Mouse (Mus musculus) liver, postnatal 0 days (tissue): ENCODE measurements around the gene Ceacam16. TPM values are rescaled to one million over a fixed set of nuclear protein-coding genes. Genes with fewer than 3 reads are reported as not detected.

Experiments used
- ATAC-seq: fragments of 200-750 bp; cut with Nextera tagmentation; 2 replicates; pipeline ENCODE4 v1.8.0; 2017; ENCODE audit warnings: mild to moderate bottlenecking, moderate library complexity
- DNase-seq: peaks from one replicate; pipeline ENCODE4 v3.0.0-alpha.2; 2016
- H3K27ac ChIP-seq: fragments of 300-500 bp; sonication (generic); 2 replicates; pipeline ENCODE4 v1.5.1; 2014; ENCODE audit warnings: antibody characterized with exemption, moderate library complexity, mild to moderate bottlenecking, low read depth
- H3K27me3 ChIP-seq: fragments of 300-500 bp; sonication (generic); 2 replicates; pipeline ENCODE4 v1.6.1; 2014; ENCODE audit warnings: low read length, control low read depth, mixed read lengths; ENCODE audit not compliant: insufficient read depth
- H3K36me3 ChIP-seq: fragments of 300-500 bp; sonication (generic); replicated peaks from 2 replicates; pipeline ENCODE4 v1.6.1; 2014; ENCODE audit warnings: mild to moderate bottlenecking, control low read depth, low read length, moderate library complexity, mixed read lengths; ENCODE audit not compliant: insufficient read depth
- H3K4me1 ChIP-seq: fragments of 300-500 bp; sonication (generic); 2 replicates; pipeline ENCODE4 v1.6.1; 2014; ENCODE audit warnings: antibody characterized with exemption, mild to moderate bottlenecking, control low read depth; ENCODE audit not compliant: insufficient read depth
- H3K4me2 ChIP-seq: fragments of 300-500 bp; sonication (generic); 2 replicates; pipeline ENCODE4 v1.6.1; 2014; ENCODE audit warnings: low read depth, mild to moderate bottlenecking, low read length, moderate library complexity, mixed read lengths
- H3K4me3 ChIP-seq: fragments of 300-500 bp; sonication (generic); 2 replicates; pipeline ENCODE4 v1.5.1; 2014; ENCODE audit warnings: low read depth, low read length
- H3K9ac ChIP-seq: fragments of 300-500 bp; sonication (generic); replicated peaks from 2 replicates; pipeline ENCODE4 v1.6.1; 2014; ENCODE audit warnings: mild to moderate bottlenecking, moderate library complexity
- H3K9me3 ChIP-seq: fragments of 300-500 bp; sonication (generic); 2 replicates; pipeline ENCODE4 v1.6.1; 2016; ENCODE audit warnings: mild to moderate bottlenecking, control low read depth, low read length, mixed read lengths
- CTCF ChIP-seq: sonication (generic); IDR thresholded peaks from 2 replicates; pipeline ENCODE4 v1.5.1; 2016; ENCODE audit warnings: antibody characterized with exemption, low read depth
- EP300 ChIP-seq: IDR thresholded peaks from 2 replicates; pipeline ENCODE4 v1.6.1; 2016; ENCODE audit warnings: antibody characterized with exemption, low read depth, mild to moderate bottlenecking
- WGBS: fragments of 180-500 bp; shearing (Covaris S2); extraction: QIAGEN DNeasy Blood & Tissue Kit; methylation state at CpG from one replicate; pipeline ENCODE4 v1.1.7; 2014; ENCODE audit not compliant: insufficient replicate concordance; 5-methylcytosine and 5-hydroxymethylcytosine counted together
- polyA plus RNA-seq: library from polyadenylated mRNA; unstranded; fragments of >200 nt; fragmentation: Nextera tagmentation; extraction: Ambion mirVana; gene quantifications from 2 replicates; pipeline ENCODE4 v1.2.1, GENCODE M21; 2015

Ceacam16 gene
- polyA plus RNA-seq, 1 experiment from 2014 or later = not detected

GRCm38 (mm10) chr7:19840936-19841335 lies 20.2 kb downstream of the Ceacam16 start:
- Histone ChIP-seq H3K36me3 (no peaks in the 10 kb centered on the region), H3K9ac (no peak overlapping the region), H3K4me3 (no peak overlapping the region), H3K9me3 (no peaks in the 10 kb centered on the region), H3K27me3 (no peaks in the 10 kb centered on the region), H3K27ac (peak overlapping the region; percentile 87), H3K4me2 (no peak overlapping the region), H3K4me1 (peaks cover 37% of the 10 kb centered on the region)
- no peak for ATAC-seq
- WGBS = 69% methylated on average over 3 of the region's 3 CpGs
- TF ChIP-seq CTCF = no peak
- no peak for TF ChIP-seq EP300
- DNase-seq = no peak

GRCm38 (mm10) chr7:19840371-19840770 lies 20.7 kb downstream of the Ceacam16 start:
- TF ChIP-seq EP300 (no peak), CTCF (no peak)
- Histone ChIP-seq H3K4me1 (peaks cover 37% of the 10 kb centered on the region), H3K4me2 (no peak overlapping the region), H3K4me3 (no peak overlapping the region), H3K27me3 (no peaks in the 10 kb centered on the region), H3K9me3 (no peaks in the 10 kb centered on the region), H3K9ac (peak overlapping the region; percentile 16; the same call in 1 of the 2 replicates), H3K27ac (peak overlapping the region; percentile 87), H3K36me3 (no peaks in the 10 kb centered on the region)
- DNase-seq (no peak), ATAC-seq (no peak)
- 63% methylated on average over 4 of the region's 4 CpGs for WGBS

- no peak for DNase-seq
- TF ChIP-seq CTCF (no peak), EP300 (no peak)
- ATAC-seq = no peak
- H3K27ac ChIP-seq = no peak overlapping the region
- no peaks in the 10 kb centered on the region for H3K27me3 ChIP-seq
- no peak overlapping the region for H3K4me2 ChIP-seq
- no peaks in the 10 kb centered on the region for H3K9me3 ChIP-seq
- WGBS = 32% methylated on average over 3 of the region's 3 CpGs
- peaks cover 18% of the 10 kb centered on the region for H3K4me1 ChIP-seq
- H3K9ac ChIP-seq = no peak overlapping the region
- no peak overlapping the region for H3K4me3 ChIP-seq
- no peaks in the 10 kb centered on the region for H3K36me3 ChIP-seq
These were observed 24.3 kb downstream of the Ceacam16 start for GRCm38 (mm10) chr7:19836843-19837242.

GRCm38 (mm10) chr7:19834055-19834454 lies 27.0 kb downstream of the Ceacam16 start:
- H3K4me1 ChIP-seq = peaks cover 24% of the 10 kb centered on the region
- H3K27me3 ChIP-seq = no peaks in the 10 kb centered on the region
- 77% methylated on average over 3 of the region's 3 CpGs for WGBS

GRCm38 (mm10) chr7:19831837-19832236 lies 29.3 kb downstream of the Ceacam16 start:
- H3K4me1 ChIP-seq = peaks cover 24% of the 10 kb centered on the region
- TF ChIP-seq EP300 = no peak
- TF ChIP-seq CTCF = no peak
- no peaks in the 10 kb centered on the region for H3K9me3 ChIP-seq
- no peak overlapping the region for H3K4me3 ChIP-seq
- no peak overlapping the region for H3K4me2 ChIP-seq
- 44% methylated on average over 9 of the region's 9 CpGs for WGBS
- H3K27ac ChIP-seq = no peak overlapping the region
- no peaks in the 10 kb centered on the region for H3K27me3 ChIP-seq
- DNase-seq (peak; percentile 40), ATAC-seq (peak; percentile 64)
- no peaks in the 10 kb centered on the region for H3K36me3 ChIP-seq
- H3K9ac ChIP-seq = no peak overlapping the region

More at GRCm38 (mm10) chr7:19834055-19834454, 27.0 kb downstream of the Ceacam16 start:
- TF ChIP-seq EP300 (no peak), CTCF (peak; percentile 38)
- no peak overlapping the region for H3K4me2 ChIP-seq
- no peak overlapping the region for H3K9ac ChIP-seq
- ATAC-seq (no peak), DNase-seq (no peak)
- no peaks in the 10 kb centered on the region for H3K9me3 ChIP-seq
- no peak overlapping the region for H3K27ac ChIP-seq
- H3K4me3 ChIP-seq = no peak overlapping the region
- H3K36me3 ChIP-seq = no peaks in the 10 kb centered on the region

- Histone ChIP-seq H3K9me3 (no peaks in the 10 kb centered on the region), H3K4me2 (peak overlapping the region; percentile 50), H3K4me1 (peaks cover 24% of the 10 kb centered on the region), H3K27ac (peak overlapping the region; percentile 73), H3K4me3 (no peak overlapping the region), H3K9ac (no peak overlapping the region; the same call in 1 of the 2 replicates), H3K27me3 (no peaks in the 10 kb centered on the region), H3K36me3 (no peaks in the 10 kb centered on the region)
- WGBS = 15% methylated on average over 13 of the region's 13 CpGs
- peak; percentile 86 for ATAC-seq
- DNase-seq = peak; percentile 85
- TF ChIP-seq CTCF (no peak), EP300 (no peak)
These were observed 30.4 kb downstream of the Ceacam16 start for GRCm38 (mm10) chr7:19830682-19831156.

GRCm38 (mm10) chr7:19829694-19830093 lies 31.4 kb downstream of the Ceacam16 start:
- Histone ChIP-seq H3K27me3 (no peaks in the 10 kb centered on the region), H3K4me1 (peaks cover 26% of the 10 kb centered on the region), H3K27ac (no peak overlapping the region), H3K4me2 (no peak overlapping the region), H3K4me3 (no peak overlapping the region), H3K9ac (no peak overlapping the region), H3K36me3 (no peaks in the 10 kb centered on the region), H3K9me3 (no peaks in the 10 kb centered on the region)
- ATAC-seq (no peak), DNase-seq (no peak)
- WGBS = 77% methylated on average over 3 of the region's 3 CpGs
- no peak for TF ChIP-seq EP300
- TF ChIP-seq CTCF = no peak
